Mouse (Mus musculus): ENCODE results near the gene Gm17409. TPM values are rescaled to one million over a fixed set of nuclear protein-coding genes. Genes with fewer than 3 reads are reported as not detected.

Gene Gm17409
- polyA plus RNA-seq, 1 experiment from 2014 or later = not detected

GRCm38 (mm10) chr2:58486441-58487278 is 16.7 kb downstream of the Gm17409 start:
- Histone ChIP-seq H3K27me3 (replicated peaks) (no peaks in the 10 kb centered on the region), H3K36me3 (no peaks in the 10 kb centered on the region), H3K27ac (no peak overlapping the region), H3K9me3 (replicated peaks) (no peaks in the 10 kb centered on the region), H3K9ac (no peak overlapping the region), H3K4me2 (no peak overlapping the region), H3K4me1 (peaks cover 17% of the 10 kb centered on the region; the same call in 1 of the 2 replicates), H3K4me3 (no peak overlapping the region)
- 69% methylated on average over 13 of the region's 14 CpGs for WGBS (ENCODE audit: insufficient replicate concordance)
- no peak for ATAC-seq

GRCm38 (mm10) chr2:58487279-58487560 is 17.3 kb downstream of the Gm17409 start:
- H3K27ac ChIP-seq = no peak overlapping the region
- no peak overlapping the region for H3K9ac ChIP-seq
- H3K36me3 ChIP-seq = no peaks in the 10 kb centered on the region
- H3K4me1 ChIP-seq = peaks cover 17% of the 10 kb centered on the region; the same call in 1 of the 2 replicates
- H3K9me3 ChIP-seq (replicated peaks) = no peaks in the 10 kb centered on the region
- ATAC-seq = no peak
- no peaks in the 10 kb centered on the region for H3K27me3 ChIP-seq (replicated peaks)
- H3K4me3 ChIP-seq = no peak overlapping the region
- WGBS (ENCODE audit: insufficient replicate concordance) = 72% methylated on average over 3 of the region's 3 CpGs
- no peak overlapping the region for H3K4me2 ChIP-seq

- Histone ChIP-seq H3K27ac (no peak overlapping the region), H3K9ac (no peak overlapping the region), H3K36me3 (no peaks in the 10 kb centered on the region), H3K27me3 (replicated peaks) (no peaks in the 10 kb centered on the region), H3K4me1 (peaks cover 17% of the 10 kb centered on the region; the same call in 1 of the 2 replicates), H3K4me2 (no peak overlapping the region), H3K4me3 (no peak overlapping the region), H3K9me3 (replicated peaks) (no peaks in the 10 kb centered on the region)
- ATAC-seq = no peak
- 59% methylated on average over 8 of the region's 8 CpGs for WGBS (ENCODE audit: insufficient replicate concordance)
These were observed 18.5 kb downstream of the Gm17409 start for GRCm38 (mm10) chr2:58488404-58488803.

- H3K4me3 ChIP-seq = no peak overlapping the region
- no peaks in the 10 kb centered on the region for H3K36me3 ChIP-seq
- H3K27ac ChIP-seq = no peak overlapping the region
- H3K4me2 ChIP-seq = no peak overlapping the region
- no peaks in the 10 kb centered on the region for H3K9me3 ChIP-seq (replicated peaks)
- peaks cover 17% of the 10 kb centered on the region; the same call in 1 of the 2 replicates for H3K4me1 ChIP-seq
- H3K27me3 ChIP-seq (replicated peaks) = no peaks in the 10 kb centered on the region
- no peak for ATAC-seq
- no peak overlapping the region for H3K9ac ChIP-seq
- 80% methylated on average over 9 of the region's 9 CpGs for WGBS (ENCODE audit: insufficient replicate concordance)
These were observed 19.4 kb downstream of the Gm17409 start for GRCm38 (mm10) chr2:58489275-58489674.

- no peaks in the 10 kb centered on the region for H3K27me3 ChIP-seq (replicated peaks)
- H3K4me1 ChIP-seq = 0 out of 2 replicates have a peak, but pooled peaks cover under 1% of the 10 kb centered on the region
- H3K27ac ChIP-seq = no peak overlapping the region
- H3K36me3 ChIP-seq = no peaks in the 10 kb centered on the region
- WGBS (ENCODE audit: insufficient replicate concordance) = 80% methylated on average over 18 of the region's 18 CpGs
- no peak overlapping the region for H3K9ac ChIP-seq
- no peaks in the 10 kb centered on the region for H3K9me3 ChIP-seq (replicated peaks)
- ATAC-seq = no peak
- H3K4me3 ChIP-seq = no peak overlapping the region
- H3K4me2 ChIP-seq = no peak overlapping the region
These were observed 24.0 kb downstream of the Gm17409 start for GRCm38 (mm10) chr2:58493685-58494635.

- no peaks in the 10 kb centered on the region for H3K36me3 ChIP-seq
These were observed 25.4 kb downstream of the Gm17409 start for GRCm38 (mm10) chr2:58495271-58495670.

GRCm38 (mm10) chr2:58496647-58497410 is 26.9 kb downstream of the Gm17409 start:
- no peak overlapping the region for H3K4me2 ChIP-seq
- H3K27me3 ChIP-seq (replicated peaks) = no peaks in the 10 kb centered on the region
- no peak overlapping the region for H3K9ac ChIP-seq
- no peaks in the 10 kb centered on the region for H3K36me3 ChIP-seq
- H3K4me3 ChIP-seq = no peak overlapping the region
- ATAC-seq = no peak
- H3K4me1 ChIP-seq = no peaks in the 10 kb centered on the region
- WGBS (ENCODE audit: insufficient replicate concordance) = 39% methylated on average over 8 of the region's 8 CpGs
- H3K27ac ChIP-seq = no peak overlapping the region
- no peaks in the 10 kb centered on the region for H3K9me3 ChIP-seq (replicated peaks)

More at GRCm38 (mm10) chr2:58495271-58495670, 25.4 kb downstream of the Gm17409 start:
- Histone ChIP-seq H3K4me1 (no peaks in the 10 kb centered on the region), H3K9me3 (replicated peaks) (no peaks in the 10 kb centered on the region), H3K4me2 (no peak overlapping the region), H3K27ac (no peak overlapping the region), H3K27me3 (replicated peaks) (no peaks in the 10 kb centered on the region), H3K4me3 (no peak overlapping the region), H3K9ac (no peak overlapping the region)
- no peak for ATAC-seq
- 79% methylated on average over 3 of the region's 3 CpGs for WGBS (ENCODE audit: insufficient replicate concordance)

- Histone ChIP-seq H3K36me3 (no peaks in the 10 kb centered on the region), H3K27ac (no peak overlapping the region), H3K9me3 (replicated peaks) (no peaks in the 10 kb centered on the region), H3K4me3 (no peak overlapping the region), H3K4me2 (no peak overlapping the region), H3K4me1 (no peaks in the 10 kb centered on the region), H3K9ac (no peak overlapping the region), H3K27me3 (replicated peaks) (no peaks in the 10 kb centered on the region)
- 68% methylated on average over 9 of the region's 9 CpGs for WGBS (ENCODE audit: insufficient replicate concordance)
- no peak for ATAC-seq
These were observed 35.6 kb downstream of the Gm17409 start for GRCm38 (mm10) chr2:58505306-58506090.

- no peak overlapping the region for H3K9ac ChIP-seq
- H3K4me3 ChIP-seq = no peak overlapping the region
- H3K36me3 ChIP-seq = no peaks in the 10 kb centered on the region
- no peak overlapping the region for H3K27ac ChIP-seq
- H3K4me1 ChIP-seq = peaks cover 14% of the 10 kb centered on the region; the same call in 1 of the 2 replicates
- WGBS (ENCODE audit: insufficient replicate concordance) = 57% methylated on average over 8 of the region's 8 CpGs
- H3K9me3 ChIP-seq (replicated peaks) = no peaks in the 10 kb centered on the region
- no peaks in the 10 kb centered on the region for H3K27me3 ChIP-seq (replicated peaks)
- ATAC-seq = no peak
- no peak overlapping the region for H3K4me2 ChIP-seq
These were observed 40.3 kb downstream of the Gm17409 start for GRCm38 (mm10) chr2:58510192-58510591.

- Histone ChIP-seq H3K4me1 (peaks cover 23% of the 10 kb centered on the region; the same call in 1 of the 2 replicates), H3K4me3 (no peak overlapping the region), H3K4me2 (no peak overlapping the region), H3K9me3 (replicated peaks) (no peaks in the 10 kb centered on the region), H3K9ac (no peak overlapping the region), H3K27me3 (replicated peaks) (no peaks in the 10 kb centered on the region), H3K27ac (no peak overlapping the region), H3K36me3 (no peaks in the 10 kb centered on the region)
- 46% methylated on average over 3 of the region's 3 CpGs for WGBS (ENCODE audit: insufficient replicate concordance)
- ATAC-seq = peak; percentile 40; the same call in 1 of the 2 replicates
These were observed 43.3 kb downstream of the Gm17409 start for GRCm38 (mm10) chr2:58513212-58513611.

- Histone ChIP-seq H3K27ac (no peak overlapping the region), H3K36me3 (no peaks in the 10 kb centered on the region), H3K9me3 (replicated peaks) (no peaks in the 10 kb centered on the region), H3K9ac (no peak overlapping the region), H3K27me3 (replicated peaks) (no peaks in the 10 kb centered on the region), H3K4me2 (no peak overlapping the region), H3K4me3 (no peak overlapping the region), H3K4me1 (peaks cover 23% of the 10 kb centered on the region; the same call in 1 of the 2 replicates)
- ATAC-seq = no peak
- WGBS (ENCODE audit: insufficient replicate concordance) = 78% methylated on average over 11 of the region's 11 CpGs
These were observed 44.6 kb downstream of the Gm17409 start for GRCm38 (mm10) chr2:58514489-58514888.
